Mouse (Mus musculus) CH12.LX (cell line): ENCODE data around the gene Sept9. TPM values are rescaled to one million over a fixed set of nuclear protein-coding genes. Genes with fewer than 3 reads are reported as not detected.
A peak's percentile ranks its signal among the peaks of the same experiment; 100 is the strongest.
"Not testable (repeated sequence)": the region's sequence is repeated elsewhere in the genome, so short reads cannot be mapped to it uniquely, and the experiment has no call there.

Experiments used
- DNase-seq: peaks from one replicate; pipeline ENCODE4 v3.0.0-alpha.2; 2013; ENCODE audit errors: extremely low read depth
- H3K27ac ChIP-seq: 2 replicates; pipeline ENCODE4 v1.5.1; 2012; ENCODE audit warnings: low read depth, mild to moderate bottlenecking, control low read depth, moderate library complexity; ENCODE audit not compliant: insufficient read depth
- H3K27me3 ChIP-seq: replicated peaks from 2 replicates; pipeline ENCODE3; 2012; ENCODE audit warnings: inconsistent platforms
- H3K36me3 ChIP-seq, 2 experiments: replicated peaks in 1 of 2; 2 replicates each; pipeline versions ENCODE3 to v1.6.1; 2012; ENCODE audit warnings: inconsistent platforms in 1 of 2, low read length in 1 of 2, mild to moderate bottlenecking in 1 of 2, mixed read lengths in 1 of 2, moderate library complexity in 1 of 2; ENCODE audit not compliant: control insufficient read depth in 1 of 2, insufficient read depth in 1 of 2
- H3K4me1 ChIP-seq, 2 experiments: 2 replicates each; pipeline ENCODE4 v1.6.1; 2012; ENCODE audit warnings: inconsistent platforms in 1 of 2, moderate library complexity in 1 of 2; ENCODE audit not compliant: insufficient read depth in 2 of 2, control insufficient read depth in 1 of 2
- H3K4me2 ChIP-seq: 2 replicates; pipeline ENCODE4 v1.6.1; 2012; ENCODE audit warnings: low read depth, mild to moderate bottlenecking, control low read depth; ENCODE audit not compliant: poor library complexity, insufficient read depth, severe bottlenecking
- H3K4me3 ChIP-seq, 3 experiments: fragments of 150-350 bp in 1 of 3; sonication (generic) in 1 of 3; replicated peaks in 1 of 3; 2 replicates each; pipeline versions ENCODE3 to v1.5.1; 2011 to 2012; ENCODE audit warnings: low read depth in 2 of 3, low read length in 2 of 3, mild to moderate bottlenecking in 2 of 3, moderate library complexity in 2 of 3, control low read depth in 1 of 3, improper control_type of control experiment in 1 of 3, inconsistent platforms in 1 of 3, mixed read lengths in 1 of 3; ENCODE audit not compliant: poor library complexity in 1 of 3
- H3K79me2 ChIP-seq: replicated peaks from 2 replicates; pipeline ENCODE4 v1.6.1; 2012; ENCODE audit warnings: mild to moderate bottlenecking, moderate library complexity; ENCODE audit not compliant: control insufficient read depth, poor library complexity, insufficient read depth, severe bottlenecking; ENCODE audit errors: extremely low read depth
- H3K9ac ChIP-seq: 2 replicates; pipeline ENCODE4 v1.6.1; 2012; ENCODE audit warnings: low read depth, mild to moderate bottlenecking, control low read depth, moderate library complexity; ENCODE audit not compliant: insufficient read depth
- H3K9me3 ChIP-seq: replicated peaks from 2 replicates; pipeline ENCODE3; 2012; ENCODE audit warnings: low read length, inconsistent platforms, mixed read lengths
- CHD1 ChIP-seq: IDR thresholded peaks from 2 replicates; pipeline ENCODE4 v1.6.1; 2012; ENCODE audit warnings: low read depth, low read length, improper control_type of control experiment, inconsistent platforms
- CHD2 ChIP-seq: IDR thresholded peaks from 2 replicates; pipeline ENCODE4 v1.6.1; 2011; ENCODE audit warnings: low read length, improper control_type of control experiment
- E2F4 ChIP-seq: IDR thresholded peaks from 2 replicates; pipeline ENCODE4 v1.6.1; 2011; ENCODE audit warnings: low read depth, low read length, improper control_type of control experiment; ENCODE audit not compliant: insufficient replicate concordance
- ELF1 ChIP-seq: IDR thresholded peaks from 2 replicates; pipeline ENCODE4 v1.6.1; 2014; ENCODE audit warnings: low read depth, mild to moderate bottlenecking, inconsistent platforms, low read length, improper control_type of control experiment
- ETS1 ChIP-seq: conservative IDR thresholded peaks from 2 replicates; pipeline ENCODE4 v1.6.1; 2012; ENCODE audit warnings: low read depth, mild to moderate bottlenecking, inconsistent platforms, low read length, improper control_type of control experiment, moderate library complexity
- GABPA ChIP-seq: IDR thresholded peaks from 2 replicates; pipeline ENCODE4 v1.6.1; 2012; ENCODE audit warnings: low read depth, low read length, improper control_type of control experiment, inconsistent platforms; ENCODE audit not compliant: insufficient replicate concordance
- IRF4 ChIP-seq: IDR thresholded peaks from 2 replicates; pipeline ENCODE4 v1.6.1; 2014; ENCODE audit warnings: low read depth, mild to moderate bottlenecking, inconsistent platforms, low read length, improper control_type of control experiment
- JUN ChIP-seq: IDR thresholded peaks from 2 replicates; pipeline ENCODE4 v1.6.1; 2011; ENCODE audit warnings: low read depth, mild to moderate bottlenecking, low read length, improper control_type of control experiment, moderate library complexity; ENCODE audit not compliant: insufficient read depth
- JUND ChIP-seq: conservative IDR thresholded peaks from 2 replicates; pipeline ENCODE4 v1.6.1; 2011; ENCODE audit warnings: low read depth, low read length, improper control_type of control experiment
- MAFK ChIP-seq: IDR thresholded peaks from 2 replicates; pipeline ENCODE4 v1.6.1; 2011; ENCODE audit warnings: low read length, improper control_type of control experiment; ENCODE audit not compliant: insufficient replicate concordance
- MYC ChIP-seq: IDR thresholded peaks from 2 replicates; pipeline ENCODE4 v1.6.1; 2011; ENCODE audit warnings: low read depth, mild to moderate bottlenecking, improper control_type of control experiment, low read length
- NELFE ChIP-seq: IDR thresholded peaks from 2 replicates; pipeline ENCODE4 v1.6.1; 2011; ENCODE audit warnings: low read depth, low read length, improper control_type of control experiment
- NRF1 ChIP-seq: IDR thresholded peaks from 2 replicates; pipeline ENCODE4 v1.6.1; 2014; ENCODE audit warnings: low read depth, mild to moderate bottlenecking, inconsistent platforms, low read length, improper control_type of control experiment, moderate library complexity
- PAX5 ChIP-seq: IDR thresholded peaks from 2 replicates; pipeline ENCODE4 v1.6.1; 2012; ENCODE audit warnings: low read length, inconsistent platforms, mixed read lengths
- RAD21 ChIP-seq: IDR thresholded peaks from 2 replicates; pipeline ENCODE4 v1.6.1; 2011; ENCODE audit warnings: low read depth, mild to moderate bottlenecking, low read length, improper control_type of control experiment, moderate library complexity
- SMC3 ChIP-seq: IDR thresholded peaks from 2 replicates; pipeline ENCODE4 v1.6.1; 2011; ENCODE audit warnings: low read depth, low read length, improper control_type of control experiment
- UBTF ChIP-seq: IDR thresholded peaks from 2 replicates; pipeline ENCODE4 v1.6.1; 2012; ENCODE audit warnings: low read depth, mild to moderate bottlenecking, inconsistent platforms, low read length, improper control_type of control experiment, moderate library complexity
- USF1 ChIP-seq: IDR thresholded peaks from 2 replicates; pipeline ENCODE4 v1.6.1; 2014; ENCODE audit warnings: low read depth, mild to moderate bottlenecking, inconsistent platforms, low read length, improper control_type of control experiment
- USF2 ChIP-seq: conservative IDR thresholded peaks from 2 replicates; pipeline ENCODE4 v1.6.1; 2011; ENCODE audit warnings: low read depth, low read length, improper control_type of control experiment
- ZC3H11A ChIP-seq: IDR thresholded peaks from 2 replicates; pipeline ENCODE4 v1.6.1; 2012; ENCODE audit warnings: low read depth, mild to moderate bottlenecking, inconsistent platforms, low read length, improper control_type of control experiment
- ZNF384 ChIP-seq: IDR thresholded peaks from 2 replicates; pipeline ENCODE4 v1.6.1; 2012; ENCODE audit warnings: low read depth, low read length, improper control_type of control experiment, inconsistent platforms
- dilution Hi-C: fragments of 300-500 bp; cut with MboI; formaldehyde crosslinking; loops from 2 replicates; pipeline ENCODE4 v1.14.3; 2020; ENCODE audit warnings: low sequenced_read_pairs; ENCODE audit not compliant: extremely low pct_unique_long_range_greater_than_20kb, extremely low pct_ligation_motif_present
- in situ Hi-C: fragments of 300-500 bp; cut with MboI; formaldehyde crosslinking; loops from 3 replicates; pipeline ENCODE4 v1.14.3; 2019; ENCODE audit warnings: low sequenced_read_pairs, low pct_ligation_motif_present, low pct_unique_long_range_greater_than_20kb, mixed read lengths
- polyA plus RNA-seq: library from polyadenylated mRNA; unstranded; fragments of >175 nt; gene quantifications from 2 replicates; pipeline ENCODE4 v1.2.1, GENCODE M21; 2012; ENCODE audit warnings: low read depth; ENCODE audit not compliant: insufficient read length
- total RNA-seq, 2 experiments: library from RNA; depleted of rRNA; stranded (reverse); fragments of 300-350 nt in 1 of 2; fragments of >200 nt in 1 of 2; gene quantifications; 2 replicates each; pipeline ENCODE4 v1.2.3; 2012 to 2014

The Sept9 gene
- total and polyA plus RNA-seq, 3 experiments: 47.6 to 128 (median 110) TPM

- no peak for TF ChIP-seq UBTF
- no peak for TF ChIP-seq PAX5
- no peak for TF ChIP-seq ELF1
- TF ChIP-seq IRF4: no peak
- TF ChIP-seq CHD2: no peak
- TF ChIP-seq MYC: no peak
- no peak for TF ChIP-seq MAFK
- TF ChIP-seq JUND: no peak
- no peak for TF ChIP-seq RAD21
- TF ChIP-seq JUN: no peak
- TF ChIP-seq USF2: no peak
- TF ChIP-seq ZC3H11A: no peak
- no peak for TF ChIP-seq ETS1
- no peak for TF ChIP-seq CHD1
- no peak for TF ChIP-seq NRF1
- no peak for TF ChIP-seq NELFE
- no peak for TF ChIP-seq USF1
- no peak for TF ChIP-seq E2F4
- TF ChIP-seq GABPA: no peak
- TF ChIP-seq SMC3: no peak
- TF ChIP-seq, all 38 proteins: peak for 0
- Histone ChIP-seq H3K27me3 (no peaks in the 10 kb centered on the region), H3K9ac (no peak overlapping the region), H3K4me3 (no peak overlapping the region), H3K4me1 (peaks cover 58 to 91% of the 10 kb centered on the region in 2 experiments), H3K4me2 (no peak overlapping the region), H3K9me3 (no peaks in the 10 kb centered on the region), H3K79me2 (peaks cover 56% of the 10 kb centered on the region), H3K27ac (no peak overlapping the region), H3K36me3 (peaks cover 13 to 61% of the 10 kb centered on the region in 2 experiments)
- in situ Hi-C loops (no loop called here), dilution Hi-C loops (no loop called here)
- no peak for DNase-seq
Observed at GRCm38 (mm10) chr11:117342076-117342475, 142.6 kb downstream of the Sept9 start.

GRCm38 (mm10) chr11:117342490-117342889, 143.0 kb downstream of the Sept9 start:
- in situ Hi-C loops, dilution Hi-C loops, H3K9ac ChIP-seq, H3K27ac ChIP-seq, H3K27me3 ChIP-seq, H3K4me2 ChIP-seq, H3K4me3 ChIP-seq, DNase-seq, H3K9me3 ChIP-seq: not testable (repeated sequence)
- Histone ChIP-seq H3K79me2 (peaks cover 52% of the 10 kb centered on the region), H3K36me3 (peaks cover 13 to 60% of the 10 kb centered on the region in 2 experiments), H3K4me1 (peaks cover 62 to 93% of the 10 kb centered on the region in 2 experiments)
- TF ChIP-seq ZNF384: peak; percentile 52
